ENCODE assay signal across 12 mouse cellular contexts in genomic region chr5:27271336-27271735, GRCm38 (mm10).
DNase-seq lines count a peak whose midpoint lies in the region.
"Had no signal": no experiment of that assay in that cellular context is flagged by ENCODE, and none has a peak within 500 bp of the region (broad histone marks: within the 10 kb centered on the region; RNA-seq: fewer than 3 reads in every experiment).

No protein-coding gene starts in this region.

- peak; percentile 84 for DNase-seq in brain, adult 2 months (ENCODE audit: low read depth, low spot score)
- DNase-seq in cerebellum, adult 11 months = peak; percentile 62
- peak; percentile 49 for DNase-seq in cerebellum, adult 8-10 months
- DNase-seq in cerebellum, postnatal 14 days = peak; percentile 78 to 82
- no peak for DNase-seq in thymus, postnatal 0 days (ENCODE audit: low spot score)
- DNase-seq in natural killer cell, adult 2 months (ENCODE audit: low spot score in 2 of 2) = no peak
- no peak for DNase-seq in retina, postnatal 1 day
- DNase-seq: adrenal gland, adult 8-10 months; adrenal gland, postnatal 36 days; gastrocnemius, postnatal 36 days; heart, adult 11 months; heart, postnatal 36 days had no signal

Comparison
In these comparisons a context has a peak if more than half of its experiments do, and no peak if none do; other contexts are left out.
1. DNase-seq: peak in brain, adult 2 months (single experiment), cerebellum, adult 11 months (single experiment), cerebellum, adult 8-10 months (single experiment) and cerebellum, postnatal 14 days (2 of 2); none in thymus, postnatal 0 days (single experiment), natural killer cell, adult 2 months (0 of 2) and retina, postnatal 1 day (single experiment).